Mouse (Mus musculus): Measurements from ENCODE around the gene Gpatch8.

GRCm38 (mm10) chr11:102494063-102494650 is 62.0 kb downstream of the Gpatch8 start:
- TF ChIP-seq CTCF (conservative IDR thresholded peaks at IDR 0.05 in 1 of 2, IDR thresholded peaks at IDR 0.05 in 1 of 2; ENCODE audit: low read depth in 2 of 2, low read length in 2 of 2): no peak
- no peak for TF ChIP-seq MAX (IDR thresholded peaks at IDR 0.05; ENCODE audit: low read length)
- TF ChIP-seq CHD2 (IDR thresholded peaks at IDR 0.05; ENCODE audit: low read length): no peak
- no peak for TF ChIP-seq POLR2A (IDR thresholded peaks at IDR 0.05; ENCODE audit: low read depth, low read length)
- TF ChIP-seq MXI1 (IDR thresholded peaks at IDR 0.05; ENCODE audit: low read depth, low read length): no peak
- no peak for TF ChIP-seq ZC3H11A (IDR thresholded peaks at IDR 0.05; ENCODE audit: low read depth, low read length)

Measured in CH12.LX (cell line).